Mouse (Mus musculus) ES-E14 (cell line): ENCODE data around the gene Pidd1. TPM values are rescaled to one million over a fixed set of nuclear protein-coding genes. Genes with fewer than 3 reads are reported as not detected.

Experiments
- DNase-seq: peaks from one replicate; pipeline ENCODE4 v3.0.0-alpha.2; 2013; ENCODE audit warnings: low read depth, low spot score
- H3K27ac ChIP-seq: 2 replicates; pipeline ENCODE4 v1.5.1; 2012; ENCODE audit warnings: low read depth, mild to moderate bottlenecking, low read length, moderate library complexity, mixed read lengths; ENCODE audit not compliant: poor library complexity, insufficient read depth, severe bottlenecking
- H3K36me3 ChIP-seq: 2 replicates; pipeline ENCODE4 v1.6.1; 2012; ENCODE audit warnings: mild to moderate bottlenecking, low read length, moderate library complexity, mixed read lengths; ENCODE audit not compliant: control insufficient read depth, poor library complexity, insufficient read depth, severe bottlenecking
- H3K4me1 ChIP-seq, 2 experiments: fragments of 150-350 bp in 1 of 2; sonication (generic) in 1 of 2; 2 replicates each; pipeline ENCODE4 v1.6.1; 2012; ENCODE audit warnings: low read length in 2 of 2, mild to moderate bottlenecking in 1 of 2, mixed read lengths in 1 of 2; ENCODE audit not compliant: control insufficient read depth in 2 of 2, insufficient read depth in 2 of 2, poor library complexity in 1 of 2
- H3K4me3 ChIP-seq, 2 experiments: fragments of 150-350 bp in 1 of 2; sonication (generic) in 1 of 2; 2 replicates each; pipeline ENCODE4 v1.5.1; 2012; ENCODE audit warnings: low read length in 2 of 2, low read depth in 1 of 2, mild to moderate bottlenecking in 1 of 2, mixed read lengths in 1 of 2; ENCODE audit not compliant: insufficient read depth in 1 of 2, poor library complexity in 1 of 2, severe bottlenecking in 1 of 2
- H3K9ac ChIP-seq: 2 replicates; pipeline ENCODE4 v1.6.1; 2012; ENCODE audit warnings: low read depth, mild to moderate bottlenecking, low read length, mixed read lengths; ENCODE audit not compliant: poor library complexity, insufficient read depth, severe bottlenecking
- H3K9me3 ChIP-seq: fragments of 150-350 bp; sonication (generic); 2 replicates; pipeline ENCODE4 v1.6.1; 2012; ENCODE audit warnings: low read depth, mild to moderate bottlenecking, low read length; ENCODE audit not compliant: control insufficient read depth, insufficient read depth
- CHD2 ChIP-seq: IDR thresholded peaks from 2 replicates; pipeline ENCODE4 v1.6.1; 2014; ENCODE audit warnings: mild to moderate bottlenecking, low read depth, low read length, inconsistent platforms
- HCFC1 ChIP-seq: IDR thresholded peaks from 2 replicates; pipeline ENCODE4 v1.6.1; 2012; ENCODE audit warnings: low read length, inconsistent platforms, borderline replicate concordance; ENCODE audit not compliant: insufficient read depth
- MAFK ChIP-seq: IDR thresholded peaks from 2 replicates; pipeline ENCODE4 v1.6.1; 2014; ENCODE audit warnings: mild to moderate bottlenecking, low read depth, low read length, inconsistent platforms; ENCODE audit not compliant: insufficient read depth
- ZC3H11A ChIP-seq: IDR thresholded peaks from 2 replicates; pipeline ENCODE4 v1.6.1; 2012; ENCODE audit warnings: low read depth, mild to moderate bottlenecking, inconsistent platforms, low read length, borderline replicate concordance
- ZNF384 ChIP-seq: IDR thresholded peaks from 2 replicates; pipeline ENCODE4 v1.6.1; 2012; ENCODE audit warnings: low read depth, low read length, inconsistent platforms
- in situ Hi-C, 2 experiments: fragments of 600-800 bp; cut with MboI; formaldehyde crosslinking; loops; one replicate each; pipeline ENCODE4 v1.15.1; 2025; ENCODE audit warnings: low sequenced_read_pairs in 2 of 2, inconsistent platforms in 1 of 2; ENCODE audit not compliant: unreplicated experiment in 2 of 2
- total RNA-seq: library from RNA; depleted of rRNA; stranded (reverse); fragments of 300-350 nt; gene quantifications from 2 replicates; pipeline ENCODE4 v1.2.3, GENCODE M21; 2012; rRNA removed

The Pidd1 gene
- total RNA-seq, 1 experiment = 23.4 TPM

DNA sequence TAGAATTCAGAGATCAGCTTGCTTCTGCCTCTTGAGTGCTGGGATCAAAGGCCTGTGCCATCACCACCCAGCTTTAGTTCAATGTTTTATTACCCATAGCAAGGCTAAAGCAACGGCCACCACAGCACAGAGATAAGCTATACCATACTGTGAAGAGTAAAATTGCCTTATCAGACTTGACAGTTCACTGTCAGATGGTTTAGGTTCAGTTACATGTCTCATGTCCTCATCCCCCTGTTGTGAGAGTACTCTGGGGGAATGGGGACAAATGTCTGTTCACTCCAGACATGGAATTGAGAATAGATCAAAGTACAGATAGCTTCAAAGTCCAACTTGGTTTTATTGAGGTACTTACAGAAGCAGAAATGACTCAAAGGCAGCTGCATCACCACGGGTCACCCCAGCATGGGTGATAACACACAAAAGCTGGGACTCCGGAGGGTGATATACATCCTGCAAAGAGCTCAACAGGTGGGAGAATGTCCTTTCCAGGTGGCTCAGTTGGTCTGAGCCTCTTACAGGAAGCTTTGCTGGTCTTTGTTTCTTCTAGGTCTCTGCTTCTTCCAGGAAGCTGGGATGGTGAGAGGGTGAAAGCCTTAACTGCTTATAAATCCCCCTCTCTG, 55.2 kb downstream of the Pidd1 start:
- peaks cover 0 to 2% of the 10 kb centered on the region in 2 experiments; a peak in 2 of 4 replicates for H3K4me1 ChIP-seq
- no peak overlapping the region for H3K4me3 ChIP-seq
- no peaks in the 10 kb centered on the region for H3K9me3 ChIP-seq
- H3K36me3 ChIP-seq = no peaks in the 10 kb centered on the region
- H3K27ac ChIP-seq = no peak overlapping the region
- no peak for DNase-seq
- H3K9ac ChIP-seq = no peak overlapping the region
- TF ChIP-seq ZC3H11A = no peak
- no peak for TF ChIP-seq HCFC1
- no peak for TF ChIP-seq ZNF384
- no peak for TF ChIP-seq CHD2
- no peak for TF ChIP-seq MAFK
- in situ Hi-C loops = no loop called here

Other genes with a start within 250 kb of the Pidd1 start
- gene Lrrc56, start 249.9 kb downstream of the Pidd1 start, total RNA-seq = 3.3 and 3.9 TPM in 2 replicates
- gene Lmntd2, start 229.9 kb downstream of the Pidd1 start, total RNA-seq = 4.0 and 6.4 TPM in 2 replicates
- 32.2 and 44.3 TPM in 2 replicates for gene Rassf7, start 228.2 kb downstream of the Pidd1 start, total RNA-seq
- 101 and 107 TPM in 2 replicates for gene Phrf1, start 215.2 kb downstream of the Pidd1 start, total RNA-seq
- 0.58 and 0.67 TPM in 2 replicates for gene Irf7, start 177.5 kb downstream of the Pidd1 start, total RNA-seq
- 0.13 and 0.26 TPM in 2 replicates for gene Cdhr5, start 167.2 kb downstream of the Pidd1 start, total RNA-seq
- 12.0 and 31.9 TPM in 2 replicates for gene Sct, start 164.9 kb downstream of the Pidd1 start, total RNA-seq
- 0.76 and 0.95 TPM in 2 replicates for gene Drd4, start 152.0 kb downstream of the Pidd1 start, total RNA-seq
- gene Deaf1, start 116.3 kb downstream of the Pidd1 start, total RNA-seq = 23.7 and 31.1 TPM in 2 replicates
- gene Tmem80, start 116.3 kb downstream of the Pidd1 start, total RNA-seq = 7.3 and 9.7 TPM in 2 replicates
- 9.7 and 10.4 TPM in 2 replicates for gene Eps8l2, start 105.1 kb downstream of the Pidd1 start, total RNA-seq
- gene Taldo1, start 51.8 kb downstream of the Pidd1 start, total RNA-seq = 327 and 432 TPM in 2 replicates
- gene Gatd1, start 29.9 kb downstream of the Pidd1 start, total RNA-seq = 25.9 and 41.2 TPM in 2 replicates
- gene Cend1, start 14.5 kb downstream of the Pidd1 start, total RNA-seq = 1.5 and 2.7 TPM in 2 replicates
- 16.2 and 19.8 TPM in 2 replicates for gene Slc25a22, start 6.1 kb downstream of the Pidd1 start, total RNA-seq
- gene Rplp2, start 3.3 kb upstream of the Pidd1 start, total RNA-seq = 3,085 and 4,150 TPM in 2 replicates
- 10.7 and 12.7 TPM in 2 replicates for gene Pnpla2, start 11.2 kb upstream of the Pidd1 start, total RNA-seq
- 5.8 and 11.7 TPM in 2 replicates for gene Cracr2b, start 17.1 kb upstream of the Pidd1 start, total RNA-seq
- gene Cd151, start 23.4 kb upstream of the Pidd1 start, total RNA-seq = 238 and 257 TPM in 2 replicates
- 110 and 120 TPM in 2 replicates for gene Polr2l, start 31.1 kb upstream of the Pidd1 start, total RNA-seq
- gene Tspan4, start 31.2 kb upstream of the Pidd1 start, total RNA-seq = 75.9 and 98.8 TPM in 2 replicates
- 30.1 and 46.1 TPM in 2 replicates for gene Chid1, start 95.8 kb upstream of the Pidd1 start, total RNA-seq
- gene Ap2a2, start 118.1 kb upstream of the Pidd1 start, total RNA-seq = 98.8 and 103 TPM in 2 replicates
- 0.09 and 0.11 TPM in 2 replicates for gene Muc6, start 211.3 kb upstream of the Pidd1 start, total RNA-seq
- gene Muc2, start 246.3 kb upstream of the Pidd1 start, total RNA-seq = 0.94 and 1.7 TPM in 2 replicates